Comparison of ENCODE assay signal across 8 mouse cellular contexts in genomic region chr1:152779071-152779737, GRCm38 (mm10). TPM values are rescaled to one million over a fixed set of nuclear protein-coding genes. Genes with fewer than 3 reads are reported as not detected.
A peak's percentile ranks its signal among the peaks of the same experiment; 100 is the strongest.
DNase-seq lines count a peak whose midpoint lies in the region; ATAC-seq lines count a peak whose summit lies in the region.

No protein-coding gene starts in this region.

- no peaks in the 10 kb centered on the region for H3K9me3 ChIP-seq in forebrain, embryonic 16.5 days (ENCODE audit: control insufficient read depth, low read length)
- H3K9me3 ChIP-seq in hindbrain, embryonic 12.5 days (replicated peaks) = no peaks in the 10 kb centered on the region

- ATAC-seq in forebrain, embryonic 16.5 days = peak; percentile 61; the same call in 1 of the 2 replicates
- ATAC-seq in hindbrain, embryonic 12.5 days (ENCODE audit: low FRiP score) = peak; percentile 58; the same call in 1 of the 2 replicates

- WGBS in forebrain, embryonic 16.5 days = 33% methylated on average over 10 of the region's 10 CpGs
- 43% methylated on average over 10 of the region's 10 CpGs for WGBS in hindbrain, embryonic 12.5 days

- DNase-seq in MN1 (ENCODE audit: low spot score) = peak; percentile 60
- DNase-seq in cerebellum, adult 11 months = peak; percentile 29
- DNase-seq in layer of hippocampus, postnatal 14 days (ENCODE audit: low spot score in 2 of 2) = peak; percentile 57 to 63
- peak; percentile 87 for DNase-seq in lung, postnatal 14 days
- peak; percentile 61 to 77 for DNase-seq in right cerebral cortex, adult 2 months (ENCODE audit: low spot score in 2 of 2)
- DNase-seq in urinary bladder, postnatal 25 days (ENCODE audit: low spot score) = peak; percentile 67

- H3K27me3 ChIP-seq in forebrain, embryonic 16.5 days (replicated peaks; ENCODE audit: control insufficient read depth, insufficient read depth, low read length) = no peaks in the 10 kb centered on the region
- H3K27me3 ChIP-seq in hindbrain, embryonic 12.5 days = no peaks in the 10 kb centered on the region

- H3K36me3 ChIP-seq in forebrain, embryonic 16.5 days (ENCODE audit: control insufficient read depth, insufficient read depth) = peaks cover 7% of the 10 kb centered on the region
- H3K36me3 ChIP-seq in hindbrain, embryonic 12.5 days = peaks cover 24% of the 10 kb centered on the region

- H3K4me1 ChIP-seq in forebrain, embryonic 16.5 days (replicated peaks; ENCODE audit: control insufficient read depth, insufficient read depth, low read length) = no peaks in the 10 kb centered on the region
- H3K4me1 ChIP-seq in hindbrain, embryonic 12.5 days = no peaks in the 10 kb centered on the region

- no peak overlapping the region for H3K27ac ChIP-seq in forebrain, embryonic 16.5 days (ENCODE audit: low read length)
- no peak overlapping the region for H3K27ac ChIP-seq in hindbrain, embryonic 12.5 days

- H3K9ac ChIP-seq in forebrain, embryonic 16.5 days (replicated peaks; ENCODE audit: low read depth, low read length) = no peak overlapping the region
- no peak overlapping the region for H3K9ac ChIP-seq in hindbrain, embryonic 12.5 days

- H3K4me2 ChIP-seq in forebrain, embryonic 16.5 days (ENCODE audit: low read length) = no peak overlapping the region
- H3K4me2 ChIP-seq in hindbrain, embryonic 12.5 days (replicated peaks) = no peak overlapping the region

- H3K4me3 ChIP-seq in forebrain, embryonic 16.5 days (replicated peaks; ENCODE audit: low read length) = no peak overlapping the region
- no peak overlapping the region for H3K4me3 ChIP-seq in hindbrain, embryonic 12.5 days

RNA-seq across cellular contexts. Expression of gene Arpc5, which starts 12.9 kb away (rescaled TPM):
- 415 and 448 TPM in 2 replicates for polyA plus RNA-seq in forebrain, embryonic 16.5 days (2015; fragmentation: Nextera tagmentation; extraction: Ambion mirVana)
- polyA plus RNA-seq in hindbrain, embryonic 12.5 days (2016; fragmentation: Nextera tagmentation; extraction: Ambion mirVana) = 310 and 335 TPM in 2 replicates
- total RNA-seq in layer of hippocampus, postnatal 14 days (2021) = 100 to 1,000 TPM; 237 to 247 TPM

RNA-seq across cellular contexts. Expression of gene Rgl1, which starts 13.1 kb away (rescaled TPM):
- polyA plus RNA-seq in forebrain, embryonic 16.5 days (2015; fragmentation: Nextera tagmentation; extraction: Ambion mirVana) = 23.6 and 25.5 TPM in 2 replicates
- 23.9 and 24.7 TPM in 2 replicates for polyA plus RNA-seq in hindbrain, embryonic 12.5 days (2016; fragmentation: Nextera tagmentation; extraction: Ambion mirVana)
- 10 to 100 TPM; 78.7 to 79.5 TPM for total RNA-seq in layer of hippocampus, postnatal 14 days (2021)

RNA-seq across cellular contexts. Expression of gene Ncf2, which starts 20.8 kb away (rescaled TPM):
- polyA plus RNA-seq in forebrain, embryonic 16.5 days (2015; fragmentation: Nextera tagmentation; extraction: Ambion mirVana) = 2.2 and 3.1 TPM in 2 replicates
- polyA plus RNA-seq in hindbrain, embryonic 12.5 days (2016; fragmentation: Nextera tagmentation; extraction: Ambion mirVana) = 2.3 and 2.9 TPM in 2 replicates
- total RNA-seq in layer of hippocampus, postnatal 14 days (2021) = 1 to 10 TPM; 2.9 to 3.1 TPM

RNA-seq across cellular contexts. Expression of gene Apobec4, which starts 28.9 kb away (rescaled TPM):
- polyA plus RNA-seq in forebrain, embryonic 16.5 days (2015; fragmentation: Nextera tagmentation; extraction: Ambion mirVana) = 0.26 and 0.27 TPM in 2 replicates
- polyA plus RNA-seq in hindbrain, embryonic 12.5 days (2016; fragmentation: Nextera tagmentation; extraction: Ambion mirVana) = not detected in 2 replicates
- not detected for total RNA-seq in layer of hippocampus, postnatal 14 days (2021)

Comparison
In these comparisons a context has a peak if more than half of its experiments do, and no peak if none do; other contexts are left out.
1. DNase-seq: peak in every context shown above with its lines; median percentile 87 in lung, postnatal 14 days; 69 in right cerebral cortex, adult 2 months; 67 in urinary bladder, postnatal 25 days; 60 in MN1; 60 in layer of hippocampus, postnatal 14 days; 29 in cerebellum, adult 11 months.